Mouse (Mus musculus) lung, postnatal 0 days (tissue): ENCODE measurements around the gene Atp5d. TPM values are rescaled to one million over a fixed set of nuclear protein-coding genes. Genes with fewer than 3 reads are reported as not detected.

Experiments
- ATAC-seq: fragments of 200-750 bp; cut with Nextera tagmentation; 2 replicates; pipeline ENCODE4 v1.8.0; 2017; ENCODE audit warnings: moderate library complexity
- DNase-seq: peaks from one replicate; pipeline ENCODE4 v3.0.0-alpha.2; 2016; ENCODE audit warnings: low spot score
- H3K27ac ChIP-seq: fragments of 300-500 bp; sonication (generic); 2 replicates; pipeline ENCODE4 v1.5.1; 2014; ENCODE audit warnings: antibody characterized with exemption, mild to moderate bottlenecking, low read length, mixed read lengths
- H3K27me3 ChIP-seq: fragments of 300-500 bp; sonication (generic); replicated peaks from 2 replicates; pipeline ENCODE4 v1.6.1; 2014; ENCODE audit warnings: low read length, mixed read lengths; ENCODE audit not compliant: insufficient read depth
- H3K36me3 ChIP-seq: fragments of 300-500 bp; sonication (generic); 2 replicates; pipeline ENCODE4 v1.6.1; 2014; ENCODE audit warnings: low read length, mixed read lengths; ENCODE audit not compliant: insufficient read depth
- H3K4me1 ChIP-seq: fragments of 300-500 bp; sonication (generic); 2 replicates; pipeline ENCODE4 v1.6.1; 2014; ENCODE audit warnings: antibody characterized with exemption, low read depth, low read length, mixed read lengths; ENCODE audit not compliant: insufficient read depth
- H3K4me2 ChIP-seq: fragments of 300-500 bp; sonication (generic); replicated peaks from 2 replicates; pipeline ENCODE4 v1.6.1; 2014; ENCODE audit warnings: low read depth, mild to moderate bottlenecking, low read length, moderate library complexity, mixed read lengths
- H3K4me3 ChIP-seq: fragments of 300-500 bp; sonication (generic); 2 replicates; pipeline ENCODE4 v1.5.1; 2014; ENCODE audit warnings: low read depth, low read length
- H3K9ac ChIP-seq: fragments of 300-500 bp; sonication (generic); replicated peaks from 2 replicates; pipeline ENCODE4 v1.6.1; 2014; ENCODE audit warnings: low read depth, mild to moderate bottlenecking
- H3K9me3 ChIP-seq: fragments of 300-500 bp; sonication (generic); 2 replicates; pipeline ENCODE4 v1.6.1; 2016; ENCODE audit warnings: low read length, mixed read lengths
- CTCF ChIP-seq: IDR thresholded peaks from 2 replicates; pipeline ENCODE4 v1.5.1; 2016; ENCODE audit warnings: antibody characterized with exemption, mild to moderate bottlenecking
- EP300 ChIP-seq: IDR thresholded peaks from 2 replicates; pipeline ENCODE4 v1.6.1; 2016; ENCODE audit warnings: antibody characterized with exemption, mild to moderate bottlenecking, control low read depth
- WGBS: fragments of 180-500 bp; shearing (Covaris S2); extraction: QIAGEN DNeasy Blood & Tissue Kit; methylation state at CpG from one replicate; pipeline ENCODE4 v1.1.7; 2014; 5-methylcytosine and 5-hydroxymethylcytosine counted together
- polyA plus RNA-seq: library from polyadenylated mRNA; unstranded; fragments of >200 nt; fragmentation: Nextera tagmentation; extraction: Ambion mirVana; gene quantifications from 2 replicates; pipeline ENCODE4 v1.2.1, GENCODE M21; 2015

Gene Atp5d
- polyA plus RNA-seq, 1 experiment from 2014 or later, result 491 TPM

DNA sequence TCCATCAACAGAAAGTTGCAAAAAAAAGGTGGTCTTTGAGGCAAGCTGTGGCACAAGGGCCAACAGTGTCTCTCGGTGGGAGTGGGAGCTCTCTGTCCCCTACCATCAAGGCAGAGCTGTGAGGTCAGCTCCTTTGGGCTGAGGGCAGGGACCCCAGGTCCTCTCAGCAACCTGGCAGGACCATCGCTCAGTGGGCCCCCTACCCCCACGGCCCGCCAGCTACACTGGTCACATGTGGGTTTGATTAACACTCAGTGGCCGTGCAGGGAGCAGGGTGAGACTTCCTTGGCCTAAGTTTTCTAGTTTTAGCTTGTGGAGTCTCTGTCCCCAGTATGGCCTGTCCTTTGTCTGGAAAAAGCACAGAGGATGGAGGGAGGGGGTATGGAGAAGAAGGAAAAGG is 42.4 kb downstream of the Atp5d start:
- H3K27me3 ChIP-seq, result peaks cover 4% of the 10 kb centered on the region; the same call in 1 of the 2 replicates
- no peaks in the 10 kb centered on the region for H3K36me3 ChIP-seq
- no peak overlapping the region for H3K27ac ChIP-seq
- H3K4me2 ChIP-seq, result no peak overlapping the region
- no peak overlapping the region for H3K4me3 ChIP-seq
- H3K9ac ChIP-seq, result no peak overlapping the region
- TF ChIP-seq EP300 (no peak), CTCF (no peak)
- no peaks in the 10 kb centered on the region for H3K4me1 ChIP-seq
- no peak for ATAC-seq
- WGBS, result 39% methylated on average over 5 of the region's 5 CpGs
- no peaks in the 10 kb centered on the region for H3K9me3 ChIP-seq
- DNase-seq, result no peak

DNA sequence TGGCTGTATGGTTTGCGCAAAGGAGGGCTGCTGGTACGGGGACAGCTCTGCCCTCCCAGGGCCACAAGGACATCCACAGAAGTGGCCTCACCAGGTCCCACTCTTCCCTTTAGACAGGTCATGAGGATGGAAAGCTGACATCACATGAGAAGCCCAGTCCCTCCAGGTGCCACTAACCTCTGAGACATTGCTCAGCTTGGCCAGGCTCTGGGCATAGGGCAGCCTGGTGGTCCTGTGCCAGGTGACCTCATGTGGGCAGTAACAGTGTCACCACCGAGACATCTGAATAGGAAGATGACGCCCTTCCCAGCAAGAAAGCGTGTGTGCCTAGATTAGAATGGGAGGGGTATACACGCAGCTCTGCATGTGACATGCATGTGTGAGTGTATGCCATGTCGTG is 44.1 kb downstream of the Atp5d start:
- 86% methylated on average over 7 of the region's 7 CpGs for WGBS
- Histone ChIP-seq H3K4me2 (no peak overlapping the region), H3K9me3 (no peaks in the 10 kb centered on the region), H3K9ac (no peak overlapping the region), H3K36me3 (no peaks in the 10 kb centered on the region), H3K4me1 (no peaks in the 10 kb centered on the region), H3K27me3 (peaks cover 4% of the 10 kb centered on the region; the same call in 1 of the 2 replicates), H3K4me3 (no peak overlapping the region), H3K27ac (no peak overlapping the region)
- no peak for DNase-seq
- TF ChIP-seq CTCF (no peak), EP300 (no peak)
- ATAC-seq, result no peak

DNA sequence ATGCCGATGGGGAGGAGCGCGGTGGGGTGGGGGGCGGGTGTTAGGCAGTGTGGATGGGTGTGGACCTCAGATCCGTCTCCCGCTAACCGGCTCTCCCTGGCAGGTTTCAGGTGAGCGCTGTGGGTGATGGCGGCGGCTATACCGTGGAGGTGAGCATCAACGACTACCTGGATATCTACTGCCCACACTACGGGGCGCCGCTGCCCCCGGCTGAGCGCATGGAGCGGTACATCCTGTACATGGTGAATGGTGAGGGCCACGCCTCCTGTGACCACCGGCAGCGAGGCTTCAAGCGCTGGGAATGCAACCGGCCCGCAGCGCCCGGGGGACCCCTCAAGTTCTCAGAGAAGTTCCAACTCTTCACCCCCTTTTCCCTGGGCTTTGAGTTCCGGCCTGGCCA is 48.2 kb downstream of the Atp5d start:
- no peaks in the 10 kb centered on the region; the same call in 1 of the 2 replicates for H3K4me1 ChIP-seq
- peaks cover 20% of the 10 kb centered on the region for H3K27me3 ChIP-seq
- DNase-seq, result no peak

DNA sequence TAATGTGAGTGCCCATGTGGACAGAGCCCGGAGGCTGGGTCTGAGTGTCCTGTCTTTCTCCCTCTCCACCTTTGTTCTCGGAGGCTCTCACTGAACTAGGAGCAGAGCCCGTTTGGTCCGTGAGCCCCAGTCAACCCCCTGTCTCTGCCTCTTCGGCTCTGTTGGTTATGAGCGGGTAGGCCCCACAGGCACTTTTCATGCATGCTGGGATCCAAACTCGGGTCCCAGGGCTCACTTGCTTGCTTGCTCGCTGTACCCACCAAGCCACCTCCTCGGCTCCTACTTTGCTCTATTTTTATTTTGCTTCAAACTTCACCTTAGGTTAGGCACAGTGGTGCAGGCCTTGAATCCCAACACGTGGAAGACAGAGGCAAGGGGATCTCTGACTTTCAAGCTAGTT is 49.3 kb downstream of the Atp5d start:
- peaks cover 20% of the 10 kb centered on the region for H3K27me3 ChIP-seq
- DNase-seq, result no peak
- H3K4me2 ChIP-seq, result no peak overlapping the region
- H3K36me3 ChIP-seq, result no peaks in the 10 kb centered on the region
- H3K9me3 ChIP-seq, result no peaks in the 10 kb centered on the region
- no peak overlapping the region for H3K4me3 ChIP-seq
- TF ChIP-seq EP300, result no peak
- TF ChIP-seq CTCF, result no peak
- no peak for ATAC-seq
- no peaks in the 10 kb centered on the region; the same call in 1 of the 2 replicates for H3K4me1 ChIP-seq
- WGBS, result 91% methylated on average over 10 of the region's 10 CpGs
- no peak overlapping the region for H3K27ac ChIP-seq
- H3K9ac ChIP-seq, result no peak overlapping the region

More for the DNA sequence above, 48.2 kb downstream of the Atp5d start:
- WGBS, result 61% methylated on average over 27 of the region's 27 CpGs
- Histone ChIP-seq H3K4me2 (no peak overlapping the region), H3K36me3 (no peaks in the 10 kb centered on the region), H3K27ac (no peak overlapping the region), H3K9me3 (no peaks in the 10 kb centered on the region), H3K4me3 (no peak overlapping the region), H3K9ac (no peak overlapping the region)
- no peak for TF ChIP-seq EP300
- TF ChIP-seq CTCF, result no peak
- no peak for ATAC-seq

DNA sequence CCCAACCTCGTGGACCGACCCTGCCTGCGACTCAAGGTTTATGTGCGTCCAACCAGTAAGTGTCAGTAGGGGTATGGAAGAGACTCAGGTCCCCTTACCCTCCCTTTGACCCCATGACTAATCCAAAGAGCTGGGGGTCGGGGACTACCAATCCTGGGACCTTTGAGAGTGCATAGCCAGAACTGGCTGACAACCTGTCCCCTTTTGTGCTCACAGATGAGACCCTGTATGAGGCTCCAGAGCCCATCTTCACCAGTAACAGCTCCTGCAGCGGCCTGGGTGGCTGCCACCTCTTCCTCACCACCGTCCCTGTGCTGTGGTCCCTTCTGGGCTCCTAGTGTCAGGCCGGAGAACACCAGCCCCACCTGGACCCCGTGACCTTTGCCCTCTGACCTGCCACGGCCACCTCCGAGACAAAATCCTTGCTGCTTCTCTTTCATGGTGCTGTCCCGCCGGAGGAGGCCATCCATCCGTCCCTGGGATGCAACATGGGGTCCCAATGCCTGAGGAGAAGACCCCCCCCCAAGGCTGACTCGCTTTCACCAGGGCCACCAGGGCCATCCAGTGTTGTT is 50.1 kb downstream of the Atp5d start:
- WGBS, result 82% methylated on average over 15 of the region's 15 CpGs
- TF ChIP-seq EP300, result no peak
- TF ChIP-seq CTCF, result no peak
- no peaks in the 10 kb centered on the region; the same call in 1 of the 2 replicates for H3K4me1 ChIP-seq
- no peak overlapping the region for H3K27ac ChIP-seq
- no peak for ATAC-seq
- no peak overlapping the region for H3K9ac ChIP-seq
- H3K4me3 ChIP-seq, result no peak overlapping the region
- peaks cover 20% of the 10 kb centered on the region for H3K27me3 ChIP-seq
- no peaks in the 10 kb centered on the region for H3K36me3 ChIP-seq
- no peak overlapping the region for H3K4me2 ChIP-seq
- no peak for DNase-seq
- no peaks in the 10 kb centered on the region for H3K9me3 ChIP-seq

DNA sequence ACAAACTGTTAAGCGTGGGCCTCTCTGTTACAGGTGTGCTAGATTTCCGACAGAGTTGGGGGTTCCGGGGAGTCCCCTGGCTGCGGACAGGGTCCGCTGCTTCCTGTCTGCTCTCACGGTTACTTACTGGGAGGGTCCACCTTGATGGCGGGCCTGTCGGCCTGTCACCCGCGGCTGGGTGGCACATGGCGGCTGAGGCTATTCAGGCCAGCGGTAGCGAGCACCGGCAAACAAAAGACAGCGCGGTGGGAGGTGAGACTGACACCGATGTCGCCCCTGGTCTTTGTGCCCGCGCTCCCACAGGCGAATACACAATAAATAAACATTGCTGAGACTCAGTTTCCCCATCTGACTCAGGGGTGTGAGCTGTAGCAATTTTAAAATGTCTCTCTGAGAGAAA is 51.6 kb downstream of the Atp5d start:
- 16% methylated on average over 21 of the region's 21 CpGs for WGBS
- ATAC-seq (no peak), DNase-seq (no peak)
- no peak for TF ChIP-seq CTCF
- TF ChIP-seq EP300, result no peak
- H3K27ac ChIP-seq, result no peak overlapping the region
- H3K4me2 ChIP-seq, result peak overlapping the region; percentile 64
- H3K9me3 ChIP-seq, result no peaks in the 10 kb centered on the region
- peaks cover 20% of the 10 kb centered on the region for H3K27me3 ChIP-seq
- no peaks in the 10 kb centered on the region for H3K36me3 ChIP-seq
- peak overlapping the region; percentile 37 for H3K4me3 ChIP-seq
- no peaks in the 10 kb centered on the region; the same call in 1 of the 2 replicates for H3K4me1 ChIP-seq
- no peak overlapping the region for H3K9ac ChIP-seq
